Mouse (Mus musculus) stomach, embryonic 14.5 days (tissue): ENCODE measurements around the gene Pptc7. TPM values are rescaled to one million over a fixed set of nuclear protein-coding genes. Genes with fewer than 3 reads are reported as not detected.

Source experiments
- ATAC-seq: fragments of 200-750 bp; cut with Nextera tagmentation; 2 replicates; pipeline ENCODE4 v1.8.0; 2017; ENCODE audit warnings: low read depth, moderate TSS enrichment; ENCODE audit not compliant: insufficient number of reproducible peaks, insufficient read depth, low FRiP score
- H3K27ac ChIP-seq: fragments of 300-500 bp; sonication (generic); 2 replicates; pipeline ENCODE4 v1.5.1; 2014; ENCODE audit warnings: mild to moderate bottlenecking, low read length, moderate library complexity, mixed read lengths
- H3K27me3 ChIP-seq: fragments of 300-500 bp; sonication (generic); 2 replicates; pipeline ENCODE4 v1.6.1; 2014; ENCODE audit warnings: low read length, control low read depth, mixed read lengths; ENCODE audit not compliant: control insufficient read depth, insufficient read depth
- H3K36me3 ChIP-seq: fragments of 300-500 bp; sonication (generic); 2 replicates; pipeline ENCODE4 v1.6.1; 2014; ENCODE audit warnings: mild to moderate bottlenecking, control low read depth, low read length, moderate library complexity, mixed read lengths; ENCODE audit not compliant: control insufficient read depth, insufficient read depth
- H3K4me1 ChIP-seq: fragments of 300-500 bp; sonication (generic); 2 replicates; pipeline ENCODE4 v1.6.1; 2014; ENCODE audit warnings: low read length, control low read depth, mixed read lengths; ENCODE audit not compliant: control insufficient read depth, insufficient read depth
- H3K4me2 ChIP-seq: fragments of 300-500 bp; sonication (generic); replicated peaks from 2 replicates; pipeline ENCODE4 v1.6.1; 2014; ENCODE audit warnings: low read depth, low read length, control low read depth
- H3K4me3 ChIP-seq: fragments of 300-500 bp; sonication (generic); 2 replicates; pipeline ENCODE4 v1.5.1; 2014; ENCODE audit warnings: low read depth, low read length, control low read depth
- H3K9ac ChIP-seq: fragments of 300-500 bp; sonication (generic); replicated peaks from 2 replicates; pipeline ENCODE4 v1.6.1; 2014; ENCODE audit warnings: low read depth, mild to moderate bottlenecking, control low read depth, low read length, moderate library complexity, mixed read lengths
- H3K9me3 ChIP-seq: fragments of 300-500 bp; sonication (generic); 2 replicates; pipeline ENCODE4 v1.6.1; 2016; ENCODE audit warnings: low read depth, low read length, control low read depth; ENCODE audit not compliant: control insufficient read depth
- WGBS: fragments of 180-500 bp; shearing (Covaris S2); extraction: QIAGEN DNeasy Blood & Tissue Kit; methylation state at CpG from one replicate; pipeline ENCODE4 v1.1.7; 2014; 5-methylcytosine and 5-hydroxymethylcytosine counted together
- polyA plus RNA-seq: library from polyadenylated mRNA; unstranded; fragments of >200 nt; fragmentation: Nextera tagmentation; extraction: Ambion mirVana; gene quantifications from 2 replicates; pipeline ENCODE4 v1.2.1, GENCODE M21; 2014

Pptc7 gene
- polyA plus RNA-seq, 1 experiment from 2014 or later, result 11.3 TPM

DNA sequence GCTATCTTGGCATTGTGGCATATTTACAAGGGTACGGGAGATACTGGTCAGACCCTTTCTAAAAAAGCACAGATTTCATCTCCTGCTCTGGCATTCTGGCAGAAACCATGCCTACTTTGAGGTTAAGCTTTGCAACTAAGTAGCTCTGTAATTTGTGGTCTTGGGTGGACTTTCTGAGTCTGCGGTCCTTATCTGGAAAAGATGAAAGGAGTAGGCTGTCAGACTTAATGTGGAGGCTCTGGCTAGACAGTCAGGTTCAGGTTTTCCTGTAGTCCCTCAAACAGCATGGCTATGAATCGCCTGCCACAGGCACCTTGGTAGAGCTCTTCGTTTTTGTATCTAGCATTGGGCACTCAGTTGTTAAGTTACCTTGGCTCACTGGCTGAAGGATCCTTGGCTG is 2.9 kb downstream of the Pptc7 start:
- WGBS, result 83% methylated on average over 4 of the region's 4 CpGs
- ATAC-seq, result no peak
- Histone ChIP-seq H3K9ac (no peak overlapping the region), H3K27ac (no peak overlapping the region), H3K27me3 (no peaks in the 10 kb centered on the region), H3K36me3 (no peaks in the 10 kb centered on the region), H3K4me1 (peaks cover 20% of the 10 kb centered on the region), H3K9me3 (no peaks in the 10 kb centered on the region), H3K4me2 (no peak overlapping the region), H3K4me3 (no peak overlapping the region)

DNA sequence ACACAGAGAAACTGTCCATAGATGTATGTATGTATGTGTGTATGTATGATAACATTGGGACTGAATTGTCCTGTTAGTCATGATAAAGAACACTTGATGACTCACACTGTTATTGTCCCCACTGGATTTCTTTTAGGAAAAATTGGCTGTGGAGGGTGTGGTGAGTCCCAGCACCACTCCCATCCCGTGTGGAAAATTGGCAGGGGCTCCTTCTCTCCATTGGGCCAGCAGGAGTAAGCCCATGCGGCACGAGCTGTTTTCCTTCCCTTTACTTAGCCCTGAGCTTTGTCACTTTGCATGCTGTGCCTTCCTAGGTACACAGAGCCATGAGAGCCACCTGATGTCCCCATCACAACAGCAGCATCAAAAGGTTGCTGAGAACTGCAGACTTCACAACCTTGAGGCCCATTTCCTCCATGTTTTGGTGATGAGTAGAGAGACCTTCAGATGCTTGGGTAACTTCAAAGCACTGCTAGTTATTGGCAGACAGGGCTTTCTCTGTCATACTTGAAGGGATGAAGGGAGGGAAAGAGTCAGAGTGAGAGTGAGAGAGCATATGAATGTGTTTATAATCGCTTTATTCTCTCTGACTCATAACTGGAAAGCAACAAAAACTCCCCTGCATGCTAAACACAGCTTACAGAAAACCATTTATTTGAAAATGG is 4.1 kb downstream of the Pptc7 start:
- 88% methylated on average over 4 of the region's 4 CpGs for WGBS
- Histone ChIP-seq H3K4me1 (peaks cover 31% of the 10 kb centered on the region), H3K27ac (no peak overlapping the region), H3K9ac (no peak overlapping the region), H3K36me3 (no peaks in the 10 kb centered on the region), H3K27me3 (no peaks in the 10 kb centered on the region), H3K9me3 (no peaks in the 10 kb centered on the region), H3K4me3 (no peak overlapping the region), H3K4me2 (no peak overlapping the region)
- ATAC-seq, result no peak

DNA sequence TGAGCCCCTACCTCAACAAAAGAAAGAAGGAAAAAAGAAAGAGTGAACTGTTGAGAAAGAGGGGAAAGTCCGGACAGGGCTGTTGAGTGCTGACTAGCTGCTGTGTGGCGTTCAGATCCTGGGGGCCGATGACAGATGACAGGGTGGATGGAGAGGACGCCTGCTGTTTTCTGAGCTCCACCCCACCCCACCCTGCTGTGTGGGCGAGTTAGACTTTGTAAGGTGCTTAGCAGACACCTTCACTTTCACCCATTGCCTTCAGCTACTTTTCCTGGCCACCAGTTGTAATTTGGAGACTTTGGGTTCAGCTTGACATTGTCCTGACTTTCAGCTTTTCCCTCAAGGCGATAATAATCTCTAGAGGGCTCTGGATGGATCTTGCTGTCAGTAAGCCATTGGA is 7.0 kb downstream of the Pptc7 start:
- H3K9ac ChIP-seq, result no peak overlapping the region

DNA sequence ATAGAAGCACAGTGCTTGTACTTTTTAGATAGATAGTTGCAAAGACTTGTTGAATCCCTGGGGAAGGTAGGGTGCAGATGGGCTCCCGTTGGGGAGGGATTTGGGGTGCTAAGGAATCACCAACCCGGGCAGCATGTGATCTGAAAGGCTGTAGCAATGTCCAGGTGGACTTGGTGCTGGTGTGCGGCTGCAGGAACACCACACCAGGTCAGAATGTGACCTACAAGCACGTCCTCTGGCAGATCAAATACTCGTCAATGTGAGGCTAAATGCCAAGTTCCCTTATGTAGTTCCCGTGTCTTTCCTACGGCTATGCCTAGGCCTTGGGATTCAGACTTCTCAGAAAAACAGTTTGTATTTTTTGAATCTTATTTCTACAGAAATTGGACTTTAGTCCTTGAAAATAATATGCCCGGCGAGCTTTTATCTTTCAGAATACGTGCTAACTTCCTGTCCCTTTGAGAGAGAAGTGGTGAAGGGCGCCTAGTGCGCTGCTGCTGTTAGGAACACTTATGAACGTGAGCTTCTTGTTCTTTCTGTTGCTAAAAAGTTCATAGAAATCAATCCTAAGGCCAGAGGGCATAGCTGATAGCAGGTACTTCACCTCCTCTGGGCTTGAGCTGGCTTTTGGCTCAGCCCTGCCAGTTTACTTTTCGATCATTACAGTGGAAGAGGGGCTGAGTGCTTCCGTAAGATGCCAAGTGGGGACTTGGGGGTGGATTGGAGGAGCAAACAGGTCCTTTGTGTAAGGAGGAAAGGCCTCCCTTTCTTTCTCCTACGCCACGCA is 7.6 kb downstream of the Pptc7 start:
- H3K27me3 ChIP-seq, result no peaks in the 10 kb centered on the region
- H3K36me3 ChIP-seq, result no peaks in the 10 kb centered on the region
- peaks cover 33% of the 10 kb centered on the region; the same call in 1 of the 2 replicates for H3K4me1 ChIP-seq
- no peak overlapping the region for H3K4me3 ChIP-seq
- no peak overlapping the region for H3K9ac ChIP-seq
- no peak overlapping the region for H3K4me2 ChIP-seq
- WGBS, result 57% methylated on average over 17 of the region's 17 CpGs
- peak overlapping the region; percentile 44; the same call in 1 of the 2 replicates for H3K27ac ChIP-seq
- no peak; the same call in 1 of the 2 replicates for ATAC-seq
- H3K9me3 ChIP-seq, result no peaks in the 10 kb centered on the region

More for the DNA sequence above, 7.0 kb downstream of the Pptc7 start:
- 64% methylated on average over 6 of the region's 6 CpGs for WGBS
- no peak overlapping the region for H3K4me2 ChIP-seq
- H3K27ac ChIP-seq, result 0 out of 2 replicates have a peak overlapping the region, but pooled peaks have one; percentile 44
- H3K9me3 ChIP-seq, result no peaks in the 10 kb centered on the region
- no peak for ATAC-seq
- H3K4me3 ChIP-seq, result no peak overlapping the region
- no peaks in the 10 kb centered on the region for H3K27me3 ChIP-seq
- H3K4me1 ChIP-seq, result peaks cover 35% of the 10 kb centered on the region; the same call in 1 of the 2 replicates
- no peaks in the 10 kb centered on the region for H3K36me3 ChIP-seq

DNA sequence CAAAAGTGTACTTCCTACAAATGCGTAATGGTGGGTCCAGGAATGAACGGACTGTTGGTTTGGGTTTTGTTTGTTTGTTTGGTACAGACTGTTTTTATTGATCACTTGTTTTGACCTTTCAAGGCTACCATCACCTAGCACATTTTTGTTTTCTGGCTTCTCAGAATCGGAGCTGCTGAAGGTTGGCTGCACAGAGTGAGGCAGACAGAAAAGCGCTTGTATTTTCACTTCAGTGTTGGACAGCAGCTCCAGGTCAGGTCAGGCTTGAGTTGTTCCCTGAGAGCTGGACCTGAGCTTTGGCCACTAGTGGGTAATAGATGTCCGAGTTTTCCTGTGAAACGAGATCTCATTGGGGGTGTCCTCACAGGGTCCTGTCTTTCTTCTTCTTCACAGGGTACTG is 9.0 kb downstream of the Pptc7 start:
- H3K9me3 ChIP-seq, result no peaks in the 10 kb centered on the region
- no peak overlapping the region for H3K9ac ChIP-seq
- H3K27me3 ChIP-seq, result no peaks in the 10 kb centered on the region
- no peaks in the 10 kb centered on the region for H3K36me3 ChIP-seq
- 48% methylated on average over 6 of the region's 6 CpGs for WGBS
- peaks cover 33% of the 10 kb centered on the region; the same call in 1 of the 2 replicates for H3K4me1 ChIP-seq
- no peak overlapping the region for H3K4me3 ChIP-seq
- peak overlapping the region; percentile 36; the same call in 1 of the 2 replicates for H3K27ac ChIP-seq
- ATAC-seq, result no peak
- H3K4me2 ChIP-seq, result no peak overlapping the region

DNA sequence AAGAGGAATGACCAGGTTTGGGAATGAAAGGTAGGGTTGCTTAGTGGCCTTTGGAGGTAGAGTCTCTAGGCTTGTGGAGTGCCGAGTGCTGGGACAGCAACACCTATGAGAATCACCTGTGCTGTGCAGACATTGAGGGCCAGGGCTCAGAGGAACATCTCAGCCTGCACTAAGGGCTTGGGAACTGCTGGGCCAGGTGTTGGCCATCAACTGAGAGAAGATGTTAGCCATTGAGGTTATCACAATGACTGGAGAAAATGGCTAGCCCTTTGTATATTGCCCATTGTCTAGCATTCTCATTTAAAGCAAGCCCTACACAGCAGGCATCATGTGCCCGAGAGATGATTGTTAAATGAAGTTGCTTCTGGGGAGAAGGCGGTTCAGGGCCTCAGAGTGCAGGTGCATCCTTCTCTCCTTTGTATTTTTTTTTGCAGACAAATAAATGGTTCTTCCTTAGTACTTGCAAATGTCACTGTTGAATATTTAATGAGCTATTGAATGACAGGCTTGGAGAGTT is 10.1 kb downstream of the Pptc7 start:
- Histone ChIP-seq H3K9ac (no peak overlapping the region), H3K27me3 (no peaks in the 10 kb centered on the region), H3K27ac (no peak overlapping the region), H3K4me3 (no peak overlapping the region), H3K9me3 (no peaks in the 10 kb centered on the region), H3K36me3 (no peaks in the 10 kb centered on the region), H3K4me1 (peaks cover 33% of the 10 kb centered on the region; the same call in 1 of the 2 replicates), H3K4me2 (no peak overlapping the region)
- no peak for ATAC-seq
- 85% methylated on average over 3 of the region's 3 CpGs for WGBS

DNA sequence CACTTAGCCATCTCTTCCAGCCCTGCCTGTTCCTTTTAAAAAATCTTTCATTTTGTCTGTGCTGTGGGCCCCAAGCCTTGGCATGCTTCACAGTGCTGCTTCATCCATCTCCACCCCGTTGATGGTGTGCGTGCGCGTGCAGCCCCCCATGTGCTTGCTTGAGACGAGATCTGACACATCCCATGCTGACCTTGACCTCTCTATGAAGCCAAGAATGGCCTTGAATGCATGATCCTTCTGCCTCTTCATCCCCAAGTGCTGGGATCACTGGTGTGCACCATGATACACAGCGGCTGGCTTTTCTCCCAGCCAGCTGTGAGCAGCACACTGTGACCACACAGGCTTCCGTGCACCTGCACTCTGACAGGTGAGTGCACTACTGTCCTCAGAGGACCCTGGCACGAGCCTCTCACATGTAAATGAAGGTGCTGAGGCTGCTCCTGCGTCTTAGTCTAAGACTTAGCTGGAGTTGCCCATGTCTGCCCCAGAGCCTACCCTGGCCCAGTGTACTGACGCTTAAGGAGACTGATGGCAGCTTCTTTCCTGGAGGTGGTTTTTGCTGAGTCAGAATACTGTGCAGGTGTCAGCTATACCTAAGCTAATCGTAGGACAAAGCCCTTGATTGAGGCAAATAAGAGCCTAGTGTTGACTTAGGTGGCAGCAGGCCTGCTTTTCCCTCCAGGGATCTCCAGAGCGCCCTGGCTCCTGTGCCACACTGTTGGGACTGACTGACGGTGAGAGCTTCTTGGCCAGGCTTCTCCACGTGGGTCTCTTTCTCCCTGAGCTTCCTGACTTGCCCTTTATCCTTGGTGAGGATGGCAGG is 11.2 kb downstream of the Pptc7 start:
- no peaks in the 10 kb centered on the region for H3K36me3 ChIP-seq
- H3K4me1 ChIP-seq, result peaks cover 33% of the 10 kb centered on the region; the same call in 1 of the 2 replicates
- 64% methylated on average over 14 of the region's 14 CpGs for WGBS
- H3K4me2 ChIP-seq, result no peak overlapping the region
- H3K27me3 ChIP-seq, result no peaks in the 10 kb centered on the region
- no peaks in the 10 kb centered on the region for H3K9me3 ChIP-seq
- 0 out of 2 replicates have a peak, but pooled peaks have one; percentile 56 for ATAC-seq
- H3K27ac ChIP-seq, result no peak overlapping the region
- H3K9ac ChIP-seq, result no peak overlapping the region
- no peak overlapping the region for H3K4me3 ChIP-seq

DNA sequence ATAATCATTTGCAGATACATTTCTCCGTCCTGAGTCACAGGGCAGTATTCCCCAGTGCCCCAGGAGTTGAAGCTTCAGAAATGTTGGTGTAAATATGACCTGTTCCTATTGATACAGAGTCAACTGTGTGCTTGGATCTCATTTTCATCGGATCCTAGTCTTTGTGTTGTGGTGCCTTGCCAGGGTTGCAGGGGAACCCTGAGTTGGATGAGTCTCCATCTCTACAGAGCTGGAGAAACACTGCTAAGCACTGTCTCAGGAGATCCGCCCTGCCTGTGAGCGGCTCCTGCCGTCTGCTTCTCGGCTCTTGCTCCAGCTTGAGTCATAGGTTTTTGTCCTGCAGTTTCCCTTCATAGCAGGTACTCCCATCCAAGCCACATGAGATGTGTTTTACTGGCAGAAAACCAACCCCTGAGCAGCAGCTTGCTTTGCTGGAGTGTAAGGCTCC is 15.9 kb downstream of the Pptc7 start:
- 86% methylated on average over 6 of the region's 6 CpGs for WGBS
- H3K4me1 ChIP-seq, result peaks cover 20% of the 10 kb centered on the region
- H3K27me3 ChIP-seq, result no peaks in the 10 kb centered on the region
- ATAC-seq, result no peak
- no peak overlapping the region for H3K27ac ChIP-seq
- no peak overlapping the region for H3K9ac ChIP-seq
- no peaks in the 10 kb centered on the region for H3K36me3 ChIP-seq
- no peak overlapping the region for H3K4me2 ChIP-seq
- no peak overlapping the region for H3K4me3 ChIP-seq
- H3K9me3 ChIP-seq, result no peaks in the 10 kb centered on the region
